Mouse (Mus musculus): ENCODE data around the gene Cers2.

Cers2 gene

GRCm38 (mm10) chr3:95289419-95289818 is 25.2 kb upstream of the Cers2 start:
- DNase-seq (ENCODE audit: low spot score), result no peak

- DNase-seq (ENCODE audit: low spot score), result no peak
Measured at GRCm38 (mm10) chr3:95290156-95290555, 24.4 kb upstream of the Cers2 start.

- DNase-seq (ENCODE audit: low spot score), result no peak
Measured at GRCm38 (mm10) chr3:95291041-95291440, 23.6 kb upstream of the Cers2 start.

GRCm38 (mm10) chr3:95292899-95293298 is 21.7 kb upstream of the Cers2 start:
- no peak for DNase-seq (ENCODE audit: low spot score)

- no peak for DNase-seq (ENCODE audit: low spot score)
Measured at GRCm38 (mm10) chr3:95293537-95293936, 21.1 kb upstream of the Cers2 start.

DNA sequence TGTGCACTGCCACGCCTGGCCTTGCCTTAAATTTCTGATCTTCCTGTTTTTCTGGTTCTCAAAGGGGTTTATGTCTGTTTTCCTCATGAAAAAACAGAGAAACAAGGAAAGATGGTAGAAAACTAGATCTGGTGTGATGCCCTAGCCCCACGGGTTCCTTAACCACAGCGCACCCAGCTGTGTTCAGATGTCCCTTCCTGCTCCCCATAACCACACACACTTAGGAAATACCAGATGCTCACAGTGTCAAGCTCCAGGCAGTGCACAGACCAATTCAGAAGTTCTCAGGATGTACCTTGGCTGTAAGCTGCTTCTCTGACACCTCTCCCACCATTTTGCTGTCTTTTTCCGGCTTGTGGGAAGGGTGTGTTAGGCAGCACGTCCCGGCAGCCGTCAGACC is 20.3 kb upstream of the Cers2 start:
- no peak for DNase-seq (ENCODE audit: low spot score)

DNA sequence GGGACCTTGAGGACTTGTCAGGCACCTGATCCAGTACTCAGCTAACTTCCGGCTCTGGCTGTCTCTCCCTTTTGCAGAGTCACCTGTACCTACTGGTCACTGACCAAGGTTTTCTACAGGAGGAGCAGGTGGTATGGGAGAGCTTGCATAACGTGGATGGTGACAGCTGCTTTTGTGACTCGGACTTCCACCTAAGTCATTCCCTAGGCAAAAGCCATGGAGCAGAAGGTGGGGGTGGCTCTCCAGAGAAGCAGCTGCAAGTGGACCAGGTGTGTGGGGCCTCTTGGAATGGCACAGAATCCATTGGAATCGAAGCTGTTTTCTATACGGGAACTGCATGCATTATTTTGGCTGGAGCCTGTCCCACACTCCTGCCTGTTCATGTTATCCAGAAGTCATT is 19.9 kb upstream of the Cers2 start:
- no peak for DNase-seq (ENCODE audit: low spot score)

GRCm38 (mm10) chr3:95295321-95296102 is 19.1 kb upstream of the Cers2 start:
- DNase-seq (ENCODE audit: low spot score), result peak; percentile 45

DNA sequence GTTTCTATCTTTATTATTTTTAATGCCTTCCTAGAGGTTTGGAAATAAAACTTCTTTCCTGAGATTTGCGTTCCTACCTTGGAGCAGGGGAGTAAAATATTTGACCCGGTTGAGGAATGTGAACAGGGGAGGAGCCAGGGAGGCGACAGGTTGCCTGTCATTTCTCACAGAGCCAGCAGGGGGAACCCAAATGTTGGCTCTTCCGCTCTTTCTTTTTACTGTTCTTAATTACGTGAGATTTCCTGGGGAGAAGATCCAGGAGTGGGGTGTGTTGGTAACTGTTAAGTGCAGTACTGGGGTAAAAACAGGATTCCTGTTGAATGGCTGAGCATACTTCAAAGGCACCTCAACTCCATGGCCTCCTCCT is 18.5 kb upstream of the Cers2 start:
- DNase-seq (ENCODE audit: low spot score), result peak; percentile 43

GRCm38 (mm10) chr3:95298018-95298417 is 16.6 kb upstream of the Cers2 start:
- no peak for DNase-seq (ENCODE audit: low spot score)

DNA sequence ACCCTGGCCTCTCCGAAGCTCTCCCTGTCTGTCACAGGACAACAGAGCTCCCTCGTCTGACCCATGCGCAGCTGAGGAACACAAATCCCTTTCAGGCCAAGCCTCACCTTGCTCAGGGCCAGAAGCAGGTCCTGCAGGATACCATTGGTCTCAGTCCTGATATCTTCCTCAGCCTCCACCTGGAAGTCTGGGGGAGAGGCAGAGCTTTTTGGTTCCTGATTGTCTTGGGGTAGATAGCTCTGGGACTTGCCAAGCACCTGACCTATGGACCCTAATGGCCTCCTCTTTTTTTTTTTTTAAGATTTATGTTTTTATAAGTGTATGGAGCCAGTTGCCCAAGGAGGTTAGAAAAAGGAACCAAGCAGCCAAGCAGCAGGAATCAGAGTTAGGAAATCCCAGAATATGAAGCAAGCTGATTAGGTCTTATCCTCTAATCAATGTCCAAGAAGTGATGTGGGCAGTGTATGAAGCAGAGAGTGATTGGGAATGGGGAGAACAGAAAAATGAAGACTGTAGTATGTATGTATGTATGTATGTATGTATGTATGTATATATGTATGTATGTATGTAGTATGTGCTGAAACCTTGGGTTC is 13.3 kb upstream of the Cers2 start:
- DNase-seq (ENCODE audit: low spot score), result no peak

- DNase-seq (ENCODE audit: low spot score), result no peak
Measured at GRCm38 (mm10) chr3:95306244-95306643, 8.3 kb upstream of the Cers2 start.

DNA sequence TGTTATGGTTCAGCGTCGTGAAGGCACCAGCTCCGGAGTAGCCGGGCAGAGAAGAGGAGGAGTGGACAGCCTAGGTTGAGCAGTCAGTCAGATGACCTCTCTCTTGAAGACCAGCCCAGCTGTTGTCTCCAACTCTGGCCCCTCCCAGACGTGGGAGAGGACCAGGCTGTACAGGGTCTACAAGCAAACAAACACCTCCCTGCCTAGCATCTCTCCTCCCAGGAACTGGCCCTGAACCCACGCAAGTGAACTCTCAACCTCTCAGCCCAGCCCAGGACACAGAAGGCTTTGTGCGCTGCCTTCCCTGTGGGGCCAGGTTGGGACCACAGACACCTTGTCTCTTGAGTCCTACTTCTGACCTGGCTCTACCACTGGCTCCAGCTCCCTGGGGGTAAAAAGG is 7.5 kb upstream of the Cers2 start, which contains the start of gene Anxa9:
TSS of gene Anxa9 (minus strand) at position 77 of the 400 bp plus-strand sequence.
- no peak for DNase-seq (ENCODE audit: low spot score)

DNA sequence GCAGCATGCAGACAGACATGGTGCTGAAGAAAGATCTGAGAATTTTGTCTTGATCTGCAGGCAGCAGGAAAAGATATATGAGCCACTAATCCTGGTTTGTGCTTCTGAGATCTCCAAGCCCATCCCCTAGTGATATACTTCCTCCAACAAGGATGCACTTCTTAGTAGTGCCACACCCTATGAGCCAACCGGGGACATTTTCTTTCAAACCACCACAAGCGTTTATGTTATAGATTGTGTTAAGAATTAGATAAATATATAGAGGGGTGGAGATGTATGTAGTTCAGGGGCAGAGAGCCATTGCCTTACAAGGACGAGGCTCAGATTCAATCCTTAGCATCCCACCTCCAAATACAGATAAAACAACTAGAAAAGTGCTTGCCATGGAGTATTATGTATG is 4.1 kb upstream of the Cers2 start:
- no peak for DNase-seq (ENCODE audit: low spot score)

DNA sequence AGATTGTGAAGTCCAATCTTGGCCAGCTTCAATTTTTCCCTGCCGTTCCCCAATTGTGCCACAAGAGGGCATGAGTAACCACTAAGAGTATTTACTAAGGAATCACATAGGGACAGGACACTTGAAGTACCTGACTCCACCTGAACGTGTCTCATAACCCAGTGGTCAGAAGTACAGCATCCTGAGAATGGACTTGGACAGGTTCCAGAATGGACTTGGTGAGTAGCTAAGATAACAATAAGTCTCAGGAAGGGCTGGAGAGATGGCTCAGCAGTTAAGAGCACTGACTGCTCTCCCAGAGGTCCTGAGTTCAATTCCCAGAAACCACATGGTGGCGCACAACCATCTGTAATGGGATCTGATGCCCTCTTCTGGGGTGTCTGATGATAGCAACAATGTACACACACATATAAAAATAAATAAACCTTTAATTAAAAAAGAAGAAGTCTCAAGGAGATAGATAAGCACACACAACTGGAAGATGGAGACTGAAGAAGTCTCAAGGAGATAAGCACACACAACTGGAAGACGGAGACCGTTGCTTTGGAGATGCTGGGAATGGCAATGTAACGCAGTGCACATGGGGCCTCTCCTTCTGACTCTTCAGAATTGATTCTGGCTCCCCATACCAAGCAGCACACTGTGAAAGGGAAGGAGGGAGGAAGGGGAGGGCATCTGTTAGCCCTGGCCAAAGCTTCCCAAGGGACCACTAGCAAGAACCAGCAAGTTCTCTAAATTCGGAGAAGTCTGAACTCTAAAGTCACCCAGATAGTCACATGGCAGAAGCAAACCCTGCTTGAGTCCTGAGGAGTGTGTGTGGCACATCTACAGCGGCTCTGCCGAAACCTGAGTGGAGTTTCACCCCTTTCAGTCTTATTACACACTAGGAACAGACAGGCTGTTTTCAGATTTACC is 3.4 kb upstream of the Cers2 start:
- peak; percentile 47 for DNase-seq (ENCODE audit: low spot score)

DNA sequence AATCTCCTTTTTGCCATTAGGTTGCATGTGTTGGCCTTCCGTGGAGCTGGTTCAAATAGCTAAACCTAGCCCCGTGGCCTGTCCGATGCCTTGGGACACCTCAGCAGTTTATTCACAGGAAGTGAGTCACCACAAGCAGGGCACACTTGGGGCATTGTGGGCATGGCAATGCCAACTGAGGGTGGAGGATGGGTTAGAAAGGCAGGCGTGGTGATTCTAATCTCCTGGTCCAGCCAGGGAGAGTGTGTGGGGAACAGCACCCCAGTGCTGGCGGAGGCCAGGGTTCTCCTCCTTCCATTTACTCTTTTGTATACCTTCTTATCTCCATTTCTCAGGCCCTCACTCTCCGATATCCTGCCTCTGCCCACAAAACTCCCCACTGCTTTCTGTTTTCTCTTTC is 2.0 kb upstream of the Cers2 start:
- no peak for DNase-seq (ENCODE audit: low spot score)

- no peak for DNase-seq (ENCODE audit: low spot score)
Measured at GRCm38 (mm10) chr3:95313476-95313875, 1.1 kb upstream of the Cers2 start.

- DNase-seq (ENCODE audit: low spot score), result no peak
Measured at GRCm38 (mm10) chr3:95314075-95314474, 516 bp upstream of the Cers2 start.

DNA sequence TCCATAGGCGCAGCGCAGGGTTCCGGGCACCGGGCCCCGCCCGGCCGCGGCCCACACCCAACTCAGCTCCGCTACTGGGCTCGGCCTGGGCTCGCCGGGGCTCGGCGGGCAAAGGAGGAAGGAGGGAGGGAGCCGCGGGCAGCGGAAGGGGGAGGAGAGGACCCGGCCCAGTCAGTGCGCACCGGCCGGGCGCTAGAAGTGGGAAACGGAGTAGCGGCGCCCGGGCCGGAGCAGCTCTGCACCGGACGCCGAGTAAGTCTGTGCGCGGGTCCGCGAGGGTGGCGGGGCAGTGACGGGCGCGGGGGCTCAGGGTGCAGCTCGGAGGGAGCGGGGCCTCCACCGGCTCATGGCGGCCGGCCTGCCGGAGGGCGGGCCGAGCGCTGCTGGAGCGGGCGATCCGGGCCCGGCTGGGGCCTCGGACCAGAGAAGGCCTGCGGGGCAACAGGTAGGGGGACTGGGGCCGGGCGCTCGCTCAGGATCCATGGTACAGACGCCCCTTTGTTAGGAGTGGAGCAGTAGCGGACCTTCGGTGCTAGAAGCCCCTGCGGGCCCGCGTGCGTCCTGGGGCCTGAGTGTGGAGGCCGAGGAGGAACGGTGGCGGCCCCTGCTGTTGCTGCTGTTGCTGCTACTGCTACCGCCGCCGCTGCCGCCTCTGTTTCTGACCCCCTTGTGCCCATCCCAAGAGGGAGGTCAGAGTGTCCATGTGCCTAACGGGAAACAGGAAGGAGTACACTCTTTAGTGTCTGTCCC is 678 bp downstream of the Cers2 start:
- DNase-seq (ENCODE audit: low spot score), result peak; percentile 95

- DNase-seq (ENCODE audit: low spot score), result no peak
Measured at GRCm38 (mm10) chr3:95315844-95316550, 1.4 kb downstream of the Cers2 start.

DNA sequence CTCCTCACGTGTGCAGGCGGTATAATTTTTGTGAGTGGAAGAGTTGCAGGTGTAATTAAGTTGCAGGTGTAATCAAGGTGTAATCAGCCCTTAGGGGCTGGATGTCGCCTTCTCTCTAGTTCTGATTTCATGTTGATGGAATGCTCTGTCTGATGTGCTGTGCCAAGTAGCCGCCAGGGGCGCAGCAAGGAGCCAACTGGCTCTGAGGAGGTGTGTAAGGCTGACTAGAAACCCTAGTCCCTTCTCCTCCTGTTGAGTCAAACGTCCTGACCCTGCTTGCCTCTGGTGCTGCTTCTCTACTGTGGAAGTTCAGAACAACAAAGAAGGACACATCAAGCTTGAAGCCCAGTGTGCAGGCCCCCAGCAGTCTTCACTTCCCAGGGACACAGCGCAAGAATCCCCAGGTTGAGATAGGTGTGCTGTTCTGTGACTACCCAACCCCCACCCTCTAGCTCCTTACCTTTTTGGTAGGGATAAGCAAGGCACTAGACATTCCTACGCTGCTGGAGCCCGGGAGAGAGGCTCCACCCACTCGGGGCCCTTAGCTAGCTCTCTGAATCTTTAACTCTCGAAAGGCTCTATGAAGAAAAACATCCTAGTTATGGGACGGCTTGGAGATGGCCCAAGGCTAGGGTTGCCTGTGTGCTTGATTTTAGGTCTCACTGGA is 3.0 kb downstream of the Cers2 start:
- peak; percentile 62 for DNase-seq (ENCODE audit: low spot score)
